37 mouse cellular contexts compared by ENCODE assay signal in the genomic region with DNA sequence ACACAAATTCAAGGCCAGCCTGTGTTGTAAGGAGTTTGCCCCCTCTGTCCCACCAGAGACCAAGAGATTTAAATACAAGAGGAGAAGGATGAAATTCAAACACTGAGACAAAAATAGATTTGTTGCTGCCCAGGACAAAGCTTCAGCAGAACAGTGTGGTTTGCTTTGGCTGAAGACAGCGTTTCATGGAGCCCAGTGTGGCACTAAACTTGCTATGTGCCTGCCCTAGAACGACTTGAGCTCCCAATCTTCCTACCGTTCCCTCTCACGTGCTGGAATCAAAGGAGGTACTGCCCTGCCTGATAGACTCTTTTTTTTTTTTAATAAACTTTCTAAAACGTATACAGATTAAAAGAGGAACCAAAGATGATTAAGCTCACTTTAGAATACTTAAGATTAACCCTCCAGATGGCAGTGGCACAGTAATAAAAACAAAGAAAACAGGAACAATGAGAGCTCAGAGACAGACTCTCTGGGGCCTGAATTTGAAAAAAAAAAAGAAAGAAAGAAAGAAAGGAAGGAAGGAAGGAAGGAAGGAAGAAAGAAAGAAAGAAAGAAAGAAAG. TPM values are rescaled to one million over a fixed set of nuclear protein-coding genes. Genes with fewer than 3 reads are reported as not detected.
A peak's percentile ranks its signal among the peaks of the same experiment; 100 is the strongest.
DNase-seq lines count a peak whose midpoint lies in the region; ATAC-seq and TF ChIP-seq lines count a peak whose summit lies in the region.
"Had no signal": no experiment of that assay in that cellular context is flagged by ENCODE, and none has a peak within 500 bp of the region (broad histone marks: within the 10 kb centered on the region; RNA-seq: fewer than 3 reads in every experiment).

No protein-coding gene starts in this region.

- peak overlapping the region; percentile 64; the same call in 1 of the 2 replicates for H3K27ac ChIP-seq in bone marrow, adult 2 months (ENCODE audit: control insufficient read depth, insufficient read depth, low read depth, low read length, poor library complexity)
- H3K27ac ChIP-seq: embryonic facial prominence, embryonic 13.5 days; forebrain, embryonic 10.5 days; forebrain, embryonic 15.5 days; hindbrain, embryonic 12.5 days; hindbrain, postnatal 0 days; intestine, embryonic 15.5 days; limb, embryonic 13.5 days; liver, embryonic 14.5 days; midbrain, embryonic 12.5 days; neural tube, embryonic 12.5 days had no signal

- no peak; the same call in 1 of the 2 replicates for ATAC-seq in megakaryocyte, adult 5-6 weeks (ENCODE audit: poor library complexity, severe bottlenecking)
- ATAC-seq in megakaryocyte progenitor cell, adult 5-6 weeks (replicated peaks; ENCODE audit: poor library complexity): peak; percentile 39
- ATAC-seq: forebrain, embryonic 15.5 days; hindbrain, postnatal 0 days; intestine, embryonic 15.5 days had no signal

- peaks cover 36% of the 10 kb centered on the region for H3K4me1 ChIP-seq in megakaryocyte, embryonic 14.5 days
- peaks cover 2% of the 10 kb centered on the region; the same call in 1 of the 2 replicates for H3K4me1 ChIP-seq in bone marrow, adult 2 months (ENCODE audit: control insufficient read depth, insufficient read depth, low read length)

- no peak for TF ChIP-seq CTCF in bone marrow, adult 2 months (IDR thresholded peaks at IDR 0.05; ENCODE audit: control insufficient read depth, insufficient read depth, low read length)

- H3K4me3 ChIP-seq in megakaryocyte, embryonic 14.5 days (replicated peaks): peak overlapping the region; percentile 8
- H3K4me3 ChIP-seq in bone marrow, adult 2 months (replicated peaks; ENCODE audit: control insufficient read depth, low read depth, low read length): no peak overlapping the region
- H3K4me3 ChIP-seq: embryonic facial prominence, embryonic 13.5 days; forebrain, embryonic 10.5 days; forebrain, embryonic 15.5 days; hindbrain, embryonic 12.5 days; intestine, embryonic 15.5 days; limb, embryonic 13.5 days; midbrain, embryonic 12.5 days; myocyte; neural tube, embryonic 12.5 days had no signal

- WGBS in bone marrow, adult 2 months: 3% methylated on average over 5 of the region's 5 CpGs

- no peaks in the 10 kb centered on the region for H3K36me3 ChIP-seq in megakaryocyte, embryonic 14.5 days (replicated peaks; ENCODE audit: low read length)
- H3K36me3 ChIP-seq: embryonic facial prominence, embryonic 13.5 days; forebrain, embryonic 10.5 days; forebrain, embryonic 15.5 days; hindbrain, embryonic 12.5 days; intestine, embryonic 15.5 days; limb, embryonic 13.5 days; midbrain, embryonic 12.5 days; neural tube, embryonic 12.5 days had no signal

- DNase-seq in left cerebral cortex, adult 8-10 months (ENCODE audit: low spot score in 2 of 2): no peak
- DNase-seq in layer of hippocampus, postnatal 14 days (ENCODE audit: low spot score in 2 of 2): no peak
- no peak for DNase-seq in adrenal gland, postnatal 25 days
- DNase-seq: adrenal gland, postnatal 36 days; cerebellum, adult 8-10 months; cerebellum, postnatal 25 days; gastrocnemius, postnatal 36 days; kidney, adult 2 months; kidney, postnatal 4 days; lung, embryonic 14.5 days; lung, postnatal 14 days; right cerebral cortex, postnatal 4 days; thymus, postnatal 4 days had no signal

- H3K9me3 ChIP-seq in megakaryocyte, embryonic 14.5 days: no peaks in the 10 kb centered on the region
- H3K9me3 ChIP-seq: embryonic facial prominence, embryonic 13.5 days; forebrain, embryonic 10.5 days; forebrain, embryonic 15.5 days; hindbrain, embryonic 12.5 days; intestine, embryonic 15.5 days; limb, embryonic 13.5 days; midbrain, embryonic 12.5 days; neural tube, embryonic 12.5 days had no signal

- no peaks in the 10 kb centered on the region for H3K27me3 ChIP-seq in megakaryocyte, embryonic 14.5 days (replicated peaks)
- H3K27me3 ChIP-seq: embryonic facial prominence, embryonic 13.5 days; forebrain, embryonic 15.5 days; hindbrain, embryonic 12.5 days; intestine, embryonic 15.5 days; limb, embryonic 13.5 days; midbrain, embryonic 12.5 days; neural tube, embryonic 12.5 days had no signal

- TF ChIP-seq POLR2A in bone marrow, adult 2 months (IDR thresholded peaks at IDR 0.05; ENCODE audit: borderline replicate concordance, control insufficient read depth, low read depth, low read length): no peak

RNA-seq across cellular contexts. Expression of gene Trim38, which starts 0.8 kb away (rescaled TPM):
- polyA plus RNA-seq in megakaryocyte, embryonic 14.5 days (2012; ENCODE audit: insufficient read depth, low replicate concordance): not detected in 2 replicates
- not detected in 2 replicates for total RNA-seq in megakaryocyte, adult 5-6 weeks (2015)
- not detected in 2 replicates for total RNA-seq in megakaryocyte, adult 5-6 weeks (2017)
- polyA plus RNA-seq in bone marrow, adult 2 months (2011; ENCODE audit: insufficient read depth, insufficient read length, low replicate concordance, missing spikeins): not detected in 2 replicates
- total RNA-seq in megakaryocyte progenitor cell, adult 5-6 weeks (2015): not detected in 2 replicates
- total RNA-seq in megakaryocyte progenitor cell, adult 5-6 weeks (2017): 0.42 TPM in 1 of 2 replicates, not detected in the other
- not detected for total RNA-seq in left cerebral cortex, adult 8-10 months (2022)
- total RNA-seq in layer of hippocampus, postnatal 14 days (2021): not detected
- 0.33 TPM in 1 of 2 replicates, not detected in the other for total RNA-seq in adrenal gland, postnatal 25 days (2021)
- total RNA-seq: adrenal gland, adult 18-20 months; gastrocnemius, adult 18-20 months; gastrocnemius, postnatal 36 days; heart, postnatal 25 days; hindbrain, postnatal 0 days; left cerebral cortex, postnatal 36 days; midbrain, postnatal 0 days had no signal
- polyA plus RNA-seq: embryonic facial prominence, embryonic 13.5 days; heart, embryonic 14.5 days; hindbrain, embryonic 12.5 days; hindbrain, postnatal 0 days; intestine, embryonic 15.5 days; kidney, embryonic 16.5 days; limb, embryonic 13.5 days; lung, embryonic 14.5 days; midbrain, embryonic 12.5 days; myocyte; neural tube, embryonic 12.5 days; spleen, adult 2 months; thymus, postnatal 0 days had no signal

RNA-seq across cellular contexts. Expression of gene Hist1h1a, which starts 5.5 kb away (rescaled TPM):
- polyA plus RNA-seq in megakaryocyte, embryonic 14.5 days (2012; ENCODE audit: insufficient read depth, low replicate concordance): 3.3 and 3.5 TPM in 2 replicates
- 117 and 119 TPM in 2 replicates for total RNA-seq in megakaryocyte, adult 5-6 weeks (2015)
- total RNA-seq in megakaryocyte, adult 5-6 weeks (2017): 1,654 and 1,862 TPM in 2 replicates
- 38.3 and 41.6 TPM in 2 replicates for polyA plus RNA-seq in bone marrow, adult 2 months (2011; ENCODE audit: insufficient read depth, insufficient read length, low replicate concordance, missing spikeins)
- 151 and 174 TPM in 2 replicates for total RNA-seq in megakaryocyte progenitor cell, adult 5-6 weeks (2015)
- 2,111 and 2,271 TPM in 2 replicates for total RNA-seq in megakaryocyte progenitor cell, adult 5-6 weeks (2017)
- 10 to 100 TPM; 29.7 to 32.8 (median 30.7) TPM for total RNA-seq in left cerebral cortex, adult 8-10 months (2022)
- 10 to 100 TPM; 22.8 to 32.9 TPM for total RNA-seq in layer of hippocampus, postnatal 14 days (2021)
- total RNA-seq in adrenal gland, postnatal 25 days (2021): 76.4 and 84.2 TPM in 2 replicates
- polyA plus RNA-seq: midbrain, postnatal 0 days had no signal

RNA-seq across cellular contexts. Expression of gene Hist1h3a, which starts 6.7 kb away (rescaled TPM):
- polyA plus RNA-seq in megakaryocyte, embryonic 14.5 days (2012; ENCODE audit: insufficient read depth, low replicate concordance): 6.6 and 7.4 TPM in 2 replicates
- total RNA-seq in megakaryocyte, adult 5-6 weeks (2015): 53.9 and 67.3 TPM in 2 replicates
- 527 and 571 TPM in 2 replicates for total RNA-seq in megakaryocyte, adult 5-6 weeks (2017)
- 11.4 and 30.9 TPM in 2 replicates for polyA plus RNA-seq in bone marrow, adult 2 months (2011; ENCODE audit: insufficient read depth, insufficient read length, low replicate concordance, missing spikeins)
- total RNA-seq in megakaryocyte progenitor cell, adult 5-6 weeks (2015): 47.7 and 63.0 TPM in 2 replicates
- total RNA-seq in megakaryocyte progenitor cell, adult 5-6 weeks (2017): 393 and 612 TPM in 2 replicates
- 10 to 100 TPM; 33.9 to 55.0 (median 40.9) TPM for total RNA-seq in left cerebral cortex, adult 8-10 months (2022)
- total RNA-seq in layer of hippocampus, postnatal 14 days (2021): 10 to 100 TPM; 29.8 to 47.4 TPM
- total RNA-seq in adrenal gland, postnatal 25 days (2021): 78.8 and 80.4 TPM in 2 replicates

RNA-seq across cellular contexts. Expression of gene Hist1h4a, which starts 7.9 kb away (rescaled TPM):
- polyA plus RNA-seq in megakaryocyte, embryonic 14.5 days (2012; ENCODE audit: insufficient read depth, low replicate concordance): 30.3 and 45.4 TPM in 2 replicates
- 58.1 TPM in 2 replicates for total RNA-seq in megakaryocyte, adult 5-6 weeks (2015)
- 540 and 548 TPM in 2 replicates for total RNA-seq in megakaryocyte, adult 5-6 weeks (2017)
- 62.7 and 98.3 TPM in 2 replicates for polyA plus RNA-seq in bone marrow, adult 2 months (2011; ENCODE audit: insufficient read depth, insufficient read length, low replicate concordance, missing spikeins)
- 39.5 and 40.4 TPM in 2 replicates for total RNA-seq in megakaryocyte progenitor cell, adult 5-6 weeks (2015)
- total RNA-seq in megakaryocyte progenitor cell, adult 5-6 weeks (2017): 492 and 698 TPM in 2 replicates
- 10 to 100 TPM; 43.4 to 63.5 (median 58.0) TPM for total RNA-seq in left cerebral cortex, adult 8-10 months (2022)
- total RNA-seq in layer of hippocampus, postnatal 14 days (2021): 10 to 100 TPM; 51.4 to 65.1 TPM
- 73.8 and 80.4 TPM in 2 replicates for total RNA-seq in adrenal gland, postnatal 25 days (2021)
- polyA plus RNA-seq: embryonic facial prominence, embryonic 13.5 days; forebrain, embryonic 10.5 days; heart, embryonic 14.5 days; lung, embryonic 14.5 days; midbrain, postnatal 0 days had no signal

RNA-seq across cellular contexts. Expression of gene Hist1h4b, which starts 12.1 kb away (rescaled TPM):
- 17.4 and 40.7 TPM in 2 replicates for polyA plus RNA-seq in megakaryocyte, embryonic 14.5 days (2012; ENCODE audit: insufficient read depth, low replicate concordance)
- 64.8 and 95.3 TPM in 2 replicates for total RNA-seq in megakaryocyte, adult 5-6 weeks (2015)
- total RNA-seq in megakaryocyte, adult 5-6 weeks (2017): 562 and 732 TPM in 2 replicates
- polyA plus RNA-seq in bone marrow, adult 2 months (2011; ENCODE audit: insufficient read depth, insufficient read length, low replicate concordance, missing spikeins): 275 and 281 TPM in 2 replicates
- 33.6 and 56.1 TPM in 2 replicates for total RNA-seq in megakaryocyte progenitor cell, adult 5-6 weeks (2015)
- total RNA-seq in megakaryocyte progenitor cell, adult 5-6 weeks (2017): 548 and 759 TPM in 2 replicates
- total RNA-seq in left cerebral cortex, adult 8-10 months (2022): 10 to 100 TPM; 53.3 to 70.8 (median 63.3) TPM
- total RNA-seq in layer of hippocampus, postnatal 14 days (2021): 10 to 100 TPM; 57.3 to 79.4 TPM
- total RNA-seq in adrenal gland, postnatal 25 days (2021): 127 and 163 TPM in 2 replicates
